Mouse (Mus musculus) cerebellum, adult 2 months (tissue): ENCODE results near the gene Spred2. TPM values are rescaled to one million over a fixed set of nuclear protein-coding genes. Genes with fewer than 3 reads are reported as not detected.
"Not testable (repeated sequence)": the region's sequence is repeated elsewhere in the genome, so short reads cannot be mapped to it uniquely, and the experiment has no call there.

ENCODE experiments used
- DNase-seq, 2 experiments: peaks; one replicate each; pipeline ENCODE4 v3.0.0; 2021
- H3K27ac ChIP-seq: fragments of 200-500 bp; 2 replicates; pipeline ENCODE4 v1.5.1; 2012; ENCODE audit warnings: low read length, control low read depth, inconsistent platforms; ENCODE audit not compliant: insufficient read depth
- H3K27me3 ChIP-seq: fragments of 200-500 bp; 2 replicates; pipeline ENCODE4 v1.6.1; 2012; ENCODE audit warnings: inconsistent platforms, mild to moderate bottlenecking, low read length, moderate library complexity; ENCODE audit not compliant: control insufficient read depth, insufficient read depth
- H3K4me1 ChIP-seq: fragments of 200-500 bp; 2 replicates; pipeline ENCODE4 v1.6.1; 2011; ENCODE audit warnings: low read length; ENCODE audit not compliant: control insufficient read depth, insufficient read depth
- H3K4me3 ChIP-seq: fragments of 200-500 bp; replicated peaks from 2 replicates; pipeline ENCODE3; 2011; ENCODE audit warnings: mild to moderate bottlenecking, low read depth, low read length, control low read depth; ENCODE audit not compliant: insufficient read depth
- CTCF ChIP-seq: fragments of 200-500 bp; IDR thresholded peaks from 2 replicates; pipeline ENCODE4 v1.5.1; 2011; ENCODE audit warnings: low read depth, mild to moderate bottlenecking, control low read depth, low read length, moderate library complexity, borderline replicate concordance; ENCODE audit not compliant: insufficient read depth
- POLR2A ChIP-seq: fragments of 200-500 bp; IDR thresholded peaks from 2 replicates; pipeline ENCODE4 v1.6.1; 2011; ENCODE audit warnings: low read length, control low read depth, borderline replicate concordance; ENCODE audit not compliant: insufficient read depth
- WGBS: fragments of 180-500 bp; shearing (Covaris S2); methylation state at CpG from one replicate; pipeline ENCODE4 v1.1.7; 2018; 5-methylcytosine and 5-hydroxymethylcytosine counted together
- polyA plus RNA-seq: library from polyadenylated mRNA; depleted of rRNA; stranded (reverse); fragments of >200 nt; gene quantifications from 2 replicates; pipeline ENCODE4 v1.2.3, GENCODE M21; 2012

Gene Spred2
- polyA plus RNA-seq, 1 experiment, result 40.3 TPM

DNA sequence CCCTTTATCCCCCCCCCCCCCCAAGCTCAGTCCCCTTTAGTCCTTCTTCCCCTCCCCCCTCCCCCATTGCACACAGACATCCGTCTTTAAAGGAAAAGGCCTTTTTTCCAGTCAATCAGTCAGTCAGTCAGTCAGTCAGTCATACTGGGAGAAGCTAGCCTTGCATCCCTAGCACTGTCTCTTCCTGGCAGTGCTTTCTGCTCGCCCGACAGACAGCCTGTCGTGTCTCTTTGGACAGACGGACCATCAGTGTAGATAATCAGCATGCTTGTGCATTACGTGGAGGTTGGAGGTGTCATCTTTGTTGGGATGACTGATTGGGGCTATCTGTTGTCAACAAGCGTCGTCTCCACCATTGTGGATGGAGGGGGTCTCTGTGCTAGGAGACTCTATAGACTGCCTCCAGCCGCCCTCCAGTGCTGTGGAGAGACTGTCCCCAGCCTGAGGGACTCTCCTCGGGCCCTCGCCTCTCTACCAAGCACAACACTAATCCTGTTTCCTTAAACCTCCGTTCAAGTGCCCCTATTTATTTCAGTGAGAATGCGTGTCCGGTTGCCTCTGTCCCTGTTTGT is 98.8 kb downstream of the Spred2 start:
- Histone ChIP-seq H3K27ac (no peak overlapping the region), H3K4me1 (no peaks in the 10 kb centered on the region), H3K27me3 (no peaks in the 10 kb centered on the region), H3K4me3 (no peak overlapping the region)
- WGBS, result 88% methylated on average over 14 of the region's 14 CpGs
- no peak for DNase-seq
- TF ChIP-seq CTCF, result no peak
- TF ChIP-seq POLR2A, result no peak

- Histone ChIP-seq H3K4me3 (no peak overlapping the region), H3K27ac (no peak overlapping the region), H3K27me3 (no peaks in the 10 kb centered on the region), H3K4me1 (no peaks in the 10 kb centered on the region)
- TF ChIP-seq POLR2A (no peak), CTCF (no peak)
- DNase-seq, result peak in 1 of 2 experiments; percentile 33
- 63% methylated on average over 11 of the region's 11 CpGs for WGBS
Measured at GRCm38 (mm10) chr11:20025899-20026298, 101.7 kb downstream of the Spred2 start.

DNA sequence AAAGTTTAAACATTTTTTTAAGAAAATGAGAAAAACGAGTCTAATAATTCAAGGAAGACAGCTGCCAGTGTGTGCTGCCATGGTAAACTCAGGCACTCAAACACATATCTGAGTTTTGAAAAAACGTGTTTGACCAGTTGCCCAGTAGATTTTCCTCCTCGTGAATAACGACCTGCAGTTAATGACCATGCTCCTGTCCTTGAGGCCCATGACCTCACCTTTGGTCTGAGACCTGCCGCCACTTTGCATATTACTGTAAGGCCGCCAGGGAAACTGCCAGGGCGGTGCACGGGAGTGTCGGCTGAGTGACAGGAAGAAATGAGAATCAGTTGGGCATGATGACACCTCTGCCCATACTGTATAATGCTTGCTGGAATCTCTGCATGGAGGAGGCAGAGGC is 103.5 kb downstream of the Spred2 start:
- DNase-seq, result no peak
- Histone ChIP-seq H3K4me3 (no peak overlapping the region), H3K4me1 (no peaks in the 10 kb centered on the region), H3K27ac (no peak overlapping the region), H3K27me3 (no peaks in the 10 kb centered on the region)
- no peak for TF ChIP-seq POLR2A
- TF ChIP-seq CTCF, result no peak
- 70% methylated on average over 9 of the region's 9 CpGs for WGBS

GRCm38 (mm10) chr11:20028396-20028795 is 104.2 kb downstream of the Spred2 start:
- WGBS, result 85% methylated on average over 6 of the region's 6 CpGs
- no peak for DNase-seq
- Histone ChIP-seq H3K27ac (no peak overlapping the region), H3K4me3 (no peak overlapping the region), H3K27me3 (no peaks in the 10 kb centered on the region), H3K4me1 (peaks cover 2% of the 10 kb centered on the region)
- no peak for TF ChIP-seq POLR2A
- no peak for TF ChIP-seq CTCF

DNA sequence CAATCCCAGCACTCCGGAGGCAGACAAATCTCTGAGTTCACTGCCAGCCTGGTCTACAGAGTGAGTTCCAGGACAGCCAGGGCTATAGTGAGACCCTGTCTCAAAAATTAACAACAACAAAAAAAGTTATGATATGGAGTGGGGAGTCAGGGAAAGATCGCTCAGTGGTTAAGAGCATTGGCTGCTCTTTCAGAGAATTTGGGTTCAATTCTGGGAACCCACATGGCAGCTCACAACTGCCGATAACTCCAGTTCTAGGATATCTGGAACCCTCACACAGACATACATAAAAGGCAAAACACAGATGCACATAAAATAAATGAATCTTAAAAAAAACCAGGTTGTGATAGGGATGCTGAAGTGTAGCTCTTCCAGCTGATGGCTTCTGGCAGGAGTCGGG is 104.8 kb downstream of the Spred2 start:
- H3K4me3 ChIP-seq, result no peak overlapping the region
- H3K27me3 ChIP-seq, result no peaks in the 10 kb centered on the region
- DNase-seq, result no peak
- TF ChIP-seq CTCF, result no peak
- no peak for TF ChIP-seq POLR2A
- 90% methylated on average over 4 of the region's 4 CpGs for WGBS
- peaks cover 7% of the 10 kb centered on the region for H3K4me1 ChIP-seq
- no peak overlapping the region for H3K27ac ChIP-seq

- H3K27ac ChIP-seq, DNase-seq, H3K4me3 ChIP-seq, H3K27me3 ChIP-seq: not testable (repeated sequence)
- peaks cover 20% of the 10 kb centered on the region for H3K4me1 ChIP-seq
- 95% methylated on average over 5 of the region's 5 CpGs for WGBS
Measured at GRCm38 (mm10) chr11:20030973-20031372, 106.8 kb downstream of the Spred2 start.

GRCm38 (mm10) chr11:20031536-20031935 is 107.4 kb downstream of the Spred2 start:
- peak in 1 of 2 experiments; percentile 51 for DNase-seq
- Histone ChIP-seq H3K4me3 (no peak overlapping the region), H3K27me3 (no peaks in the 10 kb centered on the region), H3K4me1 (peaks cover 20% of the 10 kb centered on the region), H3K27ac (no peak overlapping the region)
- 46% methylated on average over 8 of the region's 8 CpGs for WGBS
- TF ChIP-seq CTCF (peak; percentile 62), POLR2A (no peak)

DNA sequence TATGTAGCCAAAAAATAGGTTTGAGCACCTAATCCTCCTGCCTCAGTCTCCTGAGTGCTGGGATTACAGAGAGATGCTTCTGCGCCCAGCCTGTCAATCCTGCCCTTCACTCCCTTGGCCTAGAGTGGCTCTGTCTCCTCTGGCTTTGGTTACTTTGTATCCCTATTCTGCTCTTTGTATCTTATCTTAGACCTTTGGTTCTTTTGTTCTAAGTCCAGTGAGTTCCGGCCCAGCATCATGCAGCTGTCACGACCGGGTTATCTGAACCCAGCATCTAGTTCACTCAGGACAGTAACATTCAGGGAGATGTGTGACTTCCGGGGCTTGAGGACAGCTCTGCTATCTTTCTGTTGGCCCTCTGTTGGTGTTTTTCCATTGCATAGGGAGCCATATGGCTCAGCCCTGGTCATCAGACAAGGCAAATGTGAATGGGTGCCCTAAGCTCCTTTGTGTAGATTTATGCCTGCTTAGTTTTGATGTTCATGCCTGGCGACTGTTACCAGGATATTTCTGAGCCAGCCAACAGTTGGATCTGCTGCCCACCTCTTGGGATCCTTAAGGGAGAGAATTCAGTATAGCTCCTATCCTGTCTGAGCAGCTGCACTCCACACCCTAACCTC is 109.5 kb downstream of the Spred2 start:
- whole genome bisulfite sequencing, result 37% methylated on average over 6 of the region's 6 CpGs
- TF ChIP-seq CTCF, result no peak
- no peak for TF ChIP-seq POLR2A
- H3K4me3 ChIP-seq, result no peak overlapping the region
- H3K27me3 ChIP-seq, result no peaks in the 10 kb centered on the region
- H3K4me1 ChIP-seq, result peaks cover 20% of the 10 kb centered on the region
- peak overlapping the region; percentile 17; the same call in 1 of the 2 replicates for H3K27ac ChIP-seq
- peak; percentile 34 to 43 for DNase-seq
